Mouse (Mus musculus) lung, adult 2 months (tissue): ENCODE results near the gene Cdh22.

Source experiments
- CTCF ChIP-seq: fragments of 200-500 bp; IDR thresholded peaks from 2 replicates; pipeline ENCODE4 v1.5.1; 2011; ENCODE audit warnings: mild to moderate bottlenecking, low read length, control low read depth; ENCODE audit not compliant: insufficient read depth
- POLR2A ChIP-seq: fragments of 200-500 bp; IDR thresholded peaks from 2 replicates; pipeline ENCODE4 v1.6.1; 2011; ENCODE audit warnings: low read depth, mild to moderate bottlenecking, control low read depth, low read length, borderline replicate concordance; ENCODE audit errors: extremely low read depth

GRCm38 (mm10) chr2:165273589-165273988 is 38.9 kb upstream of the Cdh22 start:
- TF ChIP-seq CTCF (no peak), POLR2A (no peak)
